Mouse (Mus musculus) ovary, adult 2 months (tissue): ENCODE measurements around the gene Lce1a2. TPM values are rescaled to one million over a fixed set of nuclear protein-coding genes. Genes with fewer than 3 reads are reported as not detected.

ENCODE experiments used
- polyA plus RNA-seq: library from polyadenylated mRNA; depleted of rRNA; stranded (reverse); fragments of >200 nt; gene quantifications from 2 replicates; pipeline ENCODE4 v1.2.3, GENCODE M21; 2012; rRNA removed

The Lce1a2 gene
- polyA plus RNA-seq: not detected in 2 replicates

GRCm38 (mm10) chr3:92670215-92670614 is at the start of gene Lce1a2:
Lce1a2 (minus strand) TSS chr3:92670315.

GRCm38 (mm10) chr3:92708974-92709373 is 38.9 kb upstream of the Lce1a2 start, which contains the start of gene Lce1e:
Lce1e (minus strand) TSS chr3:92709074.

GRCm38 (mm10) chr3:92687110-92687509 is 17.0 kb upstream of the Lce1a2 start, which contains the start of gene Lce1d:
Lce1d (minus strand) TSS chr3:92687210.

DNA sequence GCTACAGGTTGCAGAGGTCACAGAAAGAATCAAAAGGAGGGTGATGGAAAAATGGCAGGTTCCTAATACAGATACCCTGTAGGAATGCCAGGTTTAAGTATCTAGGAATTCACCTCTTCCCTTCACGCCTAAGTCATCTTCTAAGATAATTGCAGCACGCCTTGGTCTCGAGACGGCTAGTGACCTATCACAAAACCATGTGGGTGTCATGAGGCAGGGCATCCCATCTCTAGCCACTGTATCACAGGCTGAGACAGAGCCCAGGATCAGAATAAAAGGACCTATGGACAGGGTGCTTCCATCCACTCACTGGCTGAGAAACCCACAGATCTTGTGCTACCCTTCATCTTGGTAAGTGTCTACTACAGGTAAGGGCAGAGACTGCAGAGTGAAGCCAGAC is 8.8 kb upstream of the Lce1a2 start, which contains the start of gene Lce1c:
TSS of gene Lce1c (plus strand) at position 301 of the 400 bp plus-strand sequence.

GRCm38 (mm10) chr3:92656826-92657225 is 13.3 kb downstream of the Lce1a2 start, which contains the start of gene Lce1b:
Lce1b (minus strand) TSS chr3:92656926.

DNA sequence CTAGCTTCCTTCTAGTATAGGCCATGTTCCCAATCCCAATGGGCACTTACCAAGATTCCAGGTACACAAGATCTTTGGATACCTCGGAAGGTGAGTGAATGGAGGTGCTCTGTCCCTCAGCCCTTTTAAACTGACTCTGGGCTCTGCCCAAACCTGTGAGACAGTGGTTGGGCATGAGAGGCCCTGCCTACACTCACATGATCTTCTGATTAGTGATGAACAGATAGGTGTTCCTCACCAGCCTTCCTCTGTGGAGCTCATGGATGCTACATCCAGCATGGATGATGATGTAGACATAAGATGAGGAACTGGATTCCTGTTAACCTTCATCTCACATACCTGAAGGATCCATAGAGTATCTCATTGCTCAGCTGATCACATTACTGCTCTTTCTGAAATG is 21.9 kb downstream of the Lce1a2 start, which contains the start of gene Lce1a1:
TSS of gene Lce1a1 (minus strand) at position 101 of the 400 bp plus-strand sequence.

DNA sequence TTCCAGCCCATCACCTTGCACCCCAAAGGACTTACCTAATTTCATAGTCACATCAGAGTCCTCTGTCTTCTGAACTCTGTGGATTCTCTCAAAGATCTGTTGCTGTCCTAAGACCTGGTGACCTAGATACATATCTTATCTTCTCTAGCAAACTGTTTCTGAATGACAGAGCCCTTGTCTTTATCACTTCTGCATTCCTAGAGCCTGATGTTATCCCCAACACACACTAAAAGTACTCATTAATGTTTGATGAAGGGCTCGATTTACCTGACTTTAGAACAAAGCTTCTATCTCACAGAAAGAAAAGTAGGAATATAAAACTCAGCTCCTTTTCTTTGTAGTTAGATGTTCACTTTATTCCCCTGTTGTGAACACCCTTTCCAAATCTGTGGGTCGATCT is 48.6 kb downstream of the Lce1a2 start, which contains the start of gene Lce6a:
TSS of gene Lce6a (minus strand) at position 101 of the 400 bp plus-strand sequence.

Other genes starting within 250 kb of the Lce1a2 start
- 7.6 and 8.8 TPM in 2 replicates for gene Gm9774, start 240.9 kb downstream of the Lce1a2 start, polyA plus RNA-seq
- not detected in 2 replicates for gene Sprr2k, start 237.7 kb downstream of the Lce1a2 start, polyA plus RNA-seq
- gene Sprr1b, start 231.5 kb downstream of the Lce1a2 start, polyA plus RNA-seq: not detected in 2 replicates
- gene Sprr3, start 211.6 kb downstream of the Lce1a2 start, polyA plus RNA-seq: 0.25 TPM in 1 of 2 replicates, not detected in the other
- gene Sprr1a, start 184.4 kb downstream of the Lce1a2 start, polyA plus RNA-seq: 1.1 and 13.1 TPM in 2 replicates
- gene Sprr4, start 169.8 kb downstream of the Lce1a2 start, polyA plus RNA-seq: not detected in 2 replicates
- not detected in 2 replicates for gene 2310046K23Rik, start 135.8 kb downstream of the Lce1a2 start, polyA plus RNA-seq
- gene Ivl, start 96.6 kb downstream of the Lce1a2 start, polyA plus RNA-seq: not detected in 2 replicates
- not detected in 2 replicates for gene Smcp, start 81.3 kb downstream of the Lce1a2 start, polyA plus RNA-seq
- not detected in 2 replicates for gene 2210017I01Rik, start 62.8 kb downstream of the Lce1a2 start, polyA plus RNA-seq
- not detected in 2 replicates for gene Lce6a, start 48.7 kb downstream of the Lce1a2 start, polyA plus RNA-seq
- gene Lce1a1, start 22.0 kb downstream of the Lce1a2 start, polyA plus RNA-seq: not detected in 2 replicates
- 0.26 TPM in 1 of 2 replicates, not detected in the other for gene Lce1b, start 13.4 kb downstream of the Lce1a2 start, polyA plus RNA-seq
- not detected in 2 replicates for gene Lce1c, start 8.9 kb upstream of the Lce1a2 start, polyA plus RNA-seq
- not detected in 2 replicates for gene Lce1d, start 16.9 kb upstream of the Lce1a2 start, polyA plus RNA-seq
- not detected in 2 replicates for gene Lce1e, start 38.8 kb upstream of the Lce1a2 start, polyA plus RNA-seq
- gene Lce1f, start 50.0 kb upstream of the Lce1a2 start, polyA plus RNA-seq: 0.22 TPM in 1 of 2 replicates, not detected in the other
- gene Gm38119, start 68.8 kb upstream of the Lce1a2 start, polyA plus RNA-seq: not detected in 2 replicates
- gene Lce1g, start 82.0 kb upstream of the Lce1a2 start, polyA plus RNA-seq: not detected in 2 replicates
- gene Lce1h, start 94.8 kb upstream of the Lce1a2 start, polyA plus RNA-seq: not detected in 2 replicates
- not detected in 2 replicates for gene Lce1i, start 108.6 kb upstream of the Lce1a2 start, polyA plus RNA-seq
- 0.60 TPM in 1 of 2 replicates, not detected in the other for gene Lce1j, start 120.2 kb upstream of the Lce1a2 start, polyA plus RNA-seq
- gene Lce1k, start 137.6 kb upstream of the Lce1a2 start, polyA plus RNA-seq: not detected in 2 replicates
- gene Kprp, start 156.9 kb upstream of the Lce1a2 start, polyA plus RNA-seq: not detected in 2 replicates
- not detected in 2 replicates for gene Lce1l, start 181.0 kb upstream of the Lce1a2 start, polyA plus RNA-seq
- gene 2310050C09Rik, start 199.9 kb upstream of the Lce1a2 start, polyA plus RNA-seq: not detected in 2 replicates